ENCODE assay signal across 9 mouse cellular contexts in genomic region chr3:127759212-127759611, GRCm38 (mm10). TPM values are rescaled to one million over a fixed set of nuclear protein-coding genes. Genes with fewer than 3 reads are reported as not detected.
A peak's percentile ranks its signal among the peaks of the same experiment; 100 is the strongest.
DNase-seq lines count a peak whose midpoint lies in the region; ATAC-seq and TF ChIP-seq lines count a peak whose summit lies in the region.
"Had no signal": no experiment of that assay in that cellular context is flagged by ENCODE, and none has a peak within 500 bp of the region (broad histone marks: within the 10 kb centered on the region; RNA-seq: fewer than 3 reads in every experiment).

No protein-coding gene starts in this region.

- TF ChIP-seq CTCF in heart, adult 2 months (IDR thresholded peaks at IDR 0.05) = peak; percentile 54

- H3K9ac ChIP-seq in heart, adult 2 months (ENCODE audit: low read depth, low read length) = no peak overlapping the region
- H3K9ac ChIP-seq in heart, embryonic 12.5 days = no peak overlapping the region
- no peak overlapping the region for H3K9ac ChIP-seq in embryonic facial prominence, embryonic 14.5 days (ENCODE audit: low read depth, low read length)
- H3K9ac ChIP-seq in midbrain, embryonic 12.5 days (replicated peaks) = no peak overlapping the region
- no peak overlapping the region for H3K9ac ChIP-seq in neural tube, embryonic 15.5 days (replicated peaks)
- H3K9ac ChIP-seq: heart, embryonic 15.5 days had no signal

- no peaks in the 10 kb centered on the region for H3K36me3 ChIP-seq in heart, adult 2 months (ENCODE audit: control insufficient read depth, insufficient read depth, low read length)
- H3K36me3 ChIP-seq in heart, embryonic 12.5 days = no peaks in the 10 kb centered on the region
- H3K36me3 ChIP-seq in embryonic facial prominence, embryonic 14.5 days (ENCODE audit: control insufficient read depth, insufficient read depth, low read length) = no peaks in the 10 kb centered on the region
- no peaks in the 10 kb centered on the region for H3K36me3 ChIP-seq in midbrain, embryonic 12.5 days
- H3K36me3 ChIP-seq in neural tube, embryonic 15.5 days = no peaks in the 10 kb centered on the region
- H3K36me3 ChIP-seq: heart, embryonic 15.5 days had no signal

- TF ChIP-seq POLR2A in heart, adult 2 months (IDR thresholded peaks at IDR 0.05; ENCODE audit: insufficient read depth, low read depth, low read length) = no peak

- no peaks in the 10 kb centered on the region for H3K9me3 ChIP-seq in heart, embryonic 12.5 days (replicated peaks)
- no peaks in the 10 kb centered on the region for H3K9me3 ChIP-seq in embryonic facial prominence, embryonic 14.5 days (ENCODE audit: control insufficient read depth, low read length)
- no peaks in the 10 kb centered on the region for H3K9me3 ChIP-seq in midbrain, embryonic 12.5 days
- H3K9me3 ChIP-seq in neural tube, embryonic 15.5 days (replicated peaks) = no peaks in the 10 kb centered on the region
- H3K9me3 ChIP-seq: heart, embryonic 15.5 days had no signal

- intact Hi-C loops in heart, adult 2 months (cut with DNase I) = no loop called here

- no peaks in the 10 kb centered on the region for H3K4me1 ChIP-seq in heart, adult 2 months (ENCODE audit: control insufficient read depth, insufficient read depth, low read length)
- H3K4me1 ChIP-seq in heart, embryonic 12.5 days (replicated peaks) = no peaks in the 10 kb centered on the region
- H3K4me1 ChIP-seq in embryonic facial prominence, embryonic 14.5 days (ENCODE audit: control insufficient read depth, insufficient read depth, low read length) = no peaks in the 10 kb centered on the region
- peaks cover 10% of the 10 kb centered on the region for H3K4me1 ChIP-seq in midbrain, embryonic 12.5 days
- H3K4me1 ChIP-seq in neural tube, embryonic 15.5 days = peaks cover 3% of the 10 kb centered on the region
- H3K4me1 ChIP-seq: heart, embryonic 15.5 days had no signal

- 24% methylated on average over 8 of the region's 8 CpGs for WGBS in heart, adult 2 months
- WGBS in heart, embryonic 12.5 days = 20% methylated on average over 8 of the region's 8 CpGs
- WGBS in embryonic facial prominence, embryonic 14.5 days = 16% methylated on average over 8 of the region's 8 CpGs
- WGBS in midbrain, embryonic 12.5 days = 18% methylated on average over 8 of the region's 8 CpGs
- 17% methylated on average over 8 of the region's 8 CpGs for WGBS in neural tube, embryonic 15.5 days

- H3K27ac ChIP-seq in heart, adult 2 months = no peak overlapping the region
- H3K27ac ChIP-seq in heart, embryonic 12.5 days (ENCODE audit: poor library complexity, severe bottlenecking) = no peak overlapping the region
- H3K27ac ChIP-seq in embryonic facial prominence, embryonic 14.5 days (replicated peaks; ENCODE audit: low read depth, low read length) = no peak overlapping the region
- H3K27ac ChIP-seq in midbrain, embryonic 12.5 days (replicated peaks) = no peak overlapping the region
- H3K27ac ChIP-seq in neural tube, embryonic 15.5 days (replicated peaks) = no peak overlapping the region
- H3K27ac ChIP-seq: heart, embryonic 15.5 days had no signal

- DNase-seq in heart, adult 2 months = no peak
- DNase-seq in thymus, postnatal 0 days (ENCODE audit: low spot score) = peak; percentile 18
- DNase-seq in thymus, adult 18-20 months = no peak
- peak; percentile 79 for DNase-seq in embryonic facial prominence, embryonic 14.5 days (ENCODE audit: low spot score)
- peak; percentile 46 to 62 for DNase-seq in kidney, postnatal 25 days

- no peak for TF ChIP-seq EP300 in heart, adult 2 months (IDR thresholded peaks at IDR 0.05; ENCODE audit: insufficient read depth, low read depth, low read length)

- no peak overlapping the region for H3K4me2 ChIP-seq in heart, embryonic 12.5 days
- no peak overlapping the region for H3K4me2 ChIP-seq in embryonic facial prominence, embryonic 14.5 days (ENCODE audit: low read depth, low read length)
- H3K4me2 ChIP-seq in midbrain, embryonic 12.5 days (replicated peaks) = no peak overlapping the region
- no peak overlapping the region for H3K4me2 ChIP-seq in neural tube, embryonic 15.5 days
- H3K4me2 ChIP-seq: heart, embryonic 15.5 days had no signal

- no peak overlapping the region for H3K4me3 ChIP-seq in heart, adult 2 months
- H3K4me3 ChIP-seq in heart, embryonic 12.5 days = no peak overlapping the region
- H3K4me3 ChIP-seq in embryonic facial prominence, embryonic 14.5 days (ENCODE audit: low read depth, low read length) = no peak overlapping the region
- no peak overlapping the region for H3K4me3 ChIP-seq in midbrain, embryonic 12.5 days
- no peak overlapping the region for H3K4me3 ChIP-seq in neural tube, embryonic 15.5 days (replicated peaks)
- H3K4me3 ChIP-seq: heart, embryonic 15.5 days had no signal

- H3K27me3 ChIP-seq in heart, adult 2 months (ENCODE audit: control insufficient read depth, insufficient read depth, low read length) = no peaks in the 10 kb centered on the region
- H3K27me3 ChIP-seq in heart, embryonic 12.5 days (replicated peaks) = peaks cover 62% of the 10 kb centered on the region
- 0 out of 2 replicates have a peak, but pooled peaks cover 5% of the 10 kb centered on the region for H3K27me3 ChIP-seq in embryonic facial prominence, embryonic 14.5 days (replicated peaks; ENCODE audit: control insufficient read depth, insufficient read depth, low read length)
- H3K27me3 ChIP-seq in midbrain, embryonic 12.5 days = peaks cover 92% of the 10 kb centered on the region
- H3K27me3 ChIP-seq in neural tube, embryonic 15.5 days (replicated peaks) = peaks cover 69% of the 10 kb centered on the region

- H3K79me2 ChIP-seq in heart, adult 2 months (replicated peaks; ENCODE audit: control insufficient read depth, insufficient read depth, low read length) = no peaks in the 10 kb centered on the region

- no peak for ATAC-seq in heart, embryonic 12.5 days (ENCODE audit: insufficient number of reproducible peaks, low FRiP score)
- 0 out of 2 replicates have a peak, but pooled peaks have one; percentile 47 for ATAC-seq in embryonic facial prominence, embryonic 14.5 days (ENCODE audit: low read depth)
- ATAC-seq in midbrain, embryonic 12.5 days (ENCODE audit: low FRiP score, low read depth) = peak; percentile 42; the same call in 1 of the 2 replicates
- no peak; the same call in 1 of the 2 replicates for ATAC-seq in neural tube, embryonic 15.5 days (ENCODE audit: low FRiP score)

RNA-seq across cellular contexts. Expression of gene Alpk1, which starts 21.1 kb away (rescaled TPM):
- total RNA-seq in heart, adult 2 months (2021) = 1 to 10 TPM; 2.4 to 3.0 TPM
- polyA plus RNA-seq in heart, adult 2 months (2012; rRNA removed) = 1.4 and 2.4 TPM in 2 replicates
- polyA plus RNA-seq in heart, embryonic 12.5 days (2016; fragmentation: Nextera tagmentation; extraction: Ambion mirVana) = 1.5 and 1.6 TPM in 2 replicates
- 0.58 and 0.83 TPM in 2 replicates for polyA plus RNA-seq in thymus, postnatal 0 days (2015; fragmentation: Nextera tagmentation; extraction: Ambion mirVana)
- 1.2 and 1.3 TPM in 2 replicates for polyA plus RNA-seq in embryonic facial prominence, embryonic 14.5 days (2014; fragmentation: Nextera tagmentation; extraction: Ambion mirVana)
- 1.0 and 1.4 TPM in 2 replicates for polyA plus RNA-seq in midbrain, embryonic 12.5 days (2016; fragmentation: Nextera tagmentation; extraction: Ambion mirVana)
- 0.61 and 0.96 TPM in 2 replicates for polyA plus RNA-seq in neural tube, embryonic 15.5 days (2015; fragmentation: Nextera tagmentation; extraction: Ambion mirVana)

RNA-seq across cellular contexts. Expression of gene Tifa, which starts 30.4 kb away (rescaled TPM):
- 1 to 10 TPM; 1.6 to 2.3 TPM for total RNA-seq in heart, adult 2 months (2021)
- polyA plus RNA-seq in heart, adult 2 months (2012; rRNA removed) = 1.3 and 2.0 TPM in 2 replicates
- polyA plus RNA-seq in heart, embryonic 12.5 days (2016; fragmentation: Nextera tagmentation; extraction: Ambion mirVana) = 2.6 and 2.7 TPM in 2 replicates
- polyA plus RNA-seq in thymus, postnatal 0 days (2015; fragmentation: Nextera tagmentation; extraction: Ambion mirVana) = 10.9 and 11.6 TPM in 2 replicates
- polyA plus RNA-seq in embryonic facial prominence, embryonic 14.5 days (2014; fragmentation: Nextera tagmentation; extraction: Ambion mirVana) = 4.2 and 5.6 TPM in 2 replicates
- 3.4 and 5.5 TPM in 2 replicates for polyA plus RNA-seq in midbrain, embryonic 12.5 days (2016; fragmentation: Nextera tagmentation; extraction: Ambion mirVana)
- polyA plus RNA-seq in neural tube, embryonic 15.5 days (2015; fragmentation: Nextera tagmentation; extraction: Ambion mirVana) = 3.6 and 6.0 TPM in 2 replicates

Comparison
In these comparisons a context has a peak if more than half of its experiments do, and no peak if none do; other contexts are left out.
1. DNase-seq: peak in thymus, postnatal 0 days (single experiment), embryonic facial prominence, embryonic 14.5 days (single experiment) and kidney, postnatal 25 days (2 of 2); none in heart, adult 2 months (0 of 2) and thymus, adult 18-20 months (0 of 2).
2. ATAC-seq: peak in embryonic facial prominence, embryonic 14.5 days (single experiment) and midbrain, embryonic 12.5 days (single experiment); none in heart, embryonic 12.5 days (single experiment) and neural tube, embryonic 15.5 days (single experiment).